Mouse (Mus musculus): ENCODE measurements around the gene Vmn1r18. TPM values are rescaled to one million over a fixed set of nuclear protein-coding genes. Genes with fewer than 3 reads are reported as not detected.

Vmn1r18 gene
- not detected in 2 replicates for polyA plus RNA-seq (2015; fragmentation: Nextera tagmentation; extraction: Ambion mirVana)

GRCm38 (mm10) chr6:57395683-57396082 lies at the start of gene Vmn1r18:
Vmn1r18 (minus strand) TSS chr6:57395783.

GRCm38 (mm10) chr6:57428630-57429029 lies 33.0 kb upstream of the Vmn1r18 start, which contains the start of gene Vmn1r20:
Vmn1r20 (plus strand) TSS chr6:57428930.

GRCm38 (mm10) chr6:57403480-57403879 lies 7.9 kb upstream of the Vmn1r18 start, which contains the start of gene Vmn1r19:
Vmn1r19 (plus strand) TSS chr6:57403780.

DNA sequence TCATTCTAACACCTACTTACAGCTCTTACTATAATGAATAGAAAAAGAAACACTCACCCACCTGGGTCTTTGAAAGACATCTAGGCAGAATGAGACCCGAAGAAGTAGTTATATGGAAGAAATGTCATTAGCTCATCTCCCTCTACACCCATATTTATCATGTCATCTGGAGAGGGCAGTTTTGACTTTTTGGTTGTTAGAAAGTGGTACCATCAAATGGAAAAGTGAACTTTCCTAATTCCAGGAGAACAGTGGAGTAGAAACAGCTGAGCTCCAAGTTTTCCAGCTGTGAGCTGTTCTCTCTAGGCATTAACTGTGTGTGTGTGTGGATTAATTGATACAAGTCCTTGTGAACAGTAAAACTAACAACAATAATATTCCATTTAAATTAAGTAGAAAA lies 32.0 kb downstream of the Vmn1r18 start, which contains the start of gene Vmn1r17:
Gene Vmn1r17 (minus strand): TSS at position 101 of the 400 bp plus-strand sequence.

GRCm38 (mm10) chr6:57329394-57329793 lies 66.2 kb downstream of the Vmn1r18 start, which contains the start of gene Vmn1r16:
Vmn1r16 (minus strand) TSS chr6:57329494.

Other genes with a start within 250 kb of the Vmn1r18 start
- not detected in 2 replicates for gene Vmn1r12, start 238.9 kb downstream of the Vmn1r18 start, polyA plus RNA-seq (2015; fragmentation: Nextera tagmentation; extraction: Ambion mirVana)
- not detected in 2 replicates for gene Vmn1r13, start 192.5 kb downstream of the Vmn1r18 start, polyA plus RNA-seq (2015; fragmentation: Nextera tagmentation; extraction: Ambion mirVana)
- gene Vmn1r14, start 164.1 kb downstream of the Vmn1r18 start, polyA plus RNA-seq (2015; fragmentation: Nextera tagmentation; extraction: Ambion mirVana) = not detected in 2 replicates
- gene Vmn1r15, start 137.8 kb downstream of the Vmn1r18 start, polyA plus RNA-seq (2015; fragmentation: Nextera tagmentation; extraction: Ambion mirVana) = not detected in 2 replicates
- not detected in 2 replicates for gene Vmn1r16, start 66.3 kb downstream of the Vmn1r18 start, polyA plus RNA-seq (2015; fragmentation: Nextera tagmentation; extraction: Ambion mirVana)
- gene Vmn1r17, start 32.1 kb downstream of the Vmn1r18 start, polyA plus RNA-seq (2015; fragmentation: Nextera tagmentation; extraction: Ambion mirVana) = not detected in 2 replicates
- gene Vmn1r19, start 8.0 kb upstream of the Vmn1r18 start, polyA plus RNA-seq (2015; fragmentation: Nextera tagmentation; extraction: Ambion mirVana) = not detected in 2 replicates
- gene Vmn1r20, start 33.1 kb upstream of the Vmn1r18 start, polyA plus RNA-seq (2015; fragmentation: Nextera tagmentation; extraction: Ambion mirVana) = not detected in 2 replicates
- gene Ppm1k, start 139.7 kb upstream of the Vmn1r18 start, polyA plus RNA-seq (2015; fragmentation: Nextera tagmentation; extraction: Ambion mirVana) = 1.5 and 2.2 TPM in 2 replicates
- gene Herc6, start 185.2 kb upstream of the Vmn1r18 start, polyA plus RNA-seq (2015; fragmentation: Nextera tagmentation; extraction: Ambion mirVana) = 2.0 and 2.1 TPM in 2 replicates